Mouse (Mus musculus) G1E (cell line): ENCODE results near the gene Nlrc5. TPM values are rescaled to one million over a fixed set of nuclear protein-coding genes. Genes with fewer than 3 reads are reported as not detected.

Source experiments
- ATAC-seq: 2 replicates; pipeline ENCODE4 v1.8.0; 2016; ENCODE audit warnings: mild to moderate bottlenecking; ENCODE audit not compliant: insufficient number of reproducible peaks, poor library complexity, low FRiP score, severe bottlenecking; ENCODE audit errors: extremely low read depth
- DNase-seq: peaks from one replicate; pipeline ENCODE4 v3.0.0; 2012; ENCODE audit warnings: low spot score
- H3K27me3 ChIP-seq: 2 replicates; pipeline ENCODE4 v1.6.1; 2012; ENCODE audit warnings: mild to moderate bottlenecking, low read length, inconsistent platforms; ENCODE audit not compliant: insufficient read depth
- H3K36me3 ChIP-seq: replicated peaks from 2 replicates; pipeline ENCODE3; 2012; ENCODE audit warnings: mild to moderate bottlenecking, inconsistent platforms
- H3K4me1 ChIP-seq: 2 replicates; pipeline ENCODE4 v1.6.1; 2012; ENCODE audit warnings: low read depth, low read length, inconsistent platforms, mixed read lengths; ENCODE audit not compliant: insufficient read depth
- H3K4me3 ChIP-seq: 2 replicates; pipeline ENCODE4 v1.5.1; 2012; ENCODE audit warnings: low read depth, mild to moderate bottlenecking, inconsistent platforms, low read length, moderate library complexity, mixed read lengths
- H3K9me3 ChIP-seq: replicated peaks from 2 replicates; pipeline ENCODE4 v1.6.1; 2012; ENCODE audit warnings: inconsistent platforms
- CTCF ChIP-seq: IDR thresholded peaks from 2 replicates; pipeline ENCODE4 v1.5.1; 2012; ENCODE audit warnings: low read depth, low read length, inconsistent platforms, mixed read lengths
- GATA1 ChIP-seq: IDR thresholded peaks from 2 replicates; pipeline ENCODE4 v1.6.1; 2012; ENCODE audit warnings: borderline replicate concordance, low read length, inconsistent platforms, mixed read lengths
- GATA2 ChIP-seq: IDR thresholded peaks from 2 replicates; pipeline ENCODE4 v1.6.1; 2012; ENCODE audit warnings: low read depth, low read length, inconsistent platforms, borderline replicate concordance
- POLR2AphosphoS5 ChIP-seq: IDR thresholded peaks from 2 replicates; pipeline ENCODE4 v1.6.1; 2012; ENCODE audit warnings: low read depth, low read length, inconsistent platforms; ENCODE audit not compliant: insufficient replicate concordance
- TAL1 ChIP-seq: conservative IDR thresholded peaks from 2 replicates; pipeline ENCODE4 v1.6.1; 2012; ENCODE audit warnings: low read depth, low read length, inconsistent platforms, mixed read lengths
- polyA plus RNA-seq: library from polyadenylated mRNA; stranded (reverse); fragments of >175 nt; gene quantifications from 2 replicates; pipeline ENCODE4 v1.2.3, GENCODE M21; 2012
- total RNA-seq, 2 experiments: library from RNA; stranded (forward) in 1 of 2; stranded (reverse) in 1 of 2; fragments of 200-1000 nt in 1 of 2; fragments of >200 nt in 1 of 2; fragmentation: Nextera tagmentation in 1 of 2; gene quantifications; 2 replicates each; pipeline ENCODE4 v1.2.3; 2014 to 2017

Gene Nlrc5
- total and polyA plus RNA-seq, 3 experiments: 0.02 to 1.2 TPM; not detected in 1

DNA sequence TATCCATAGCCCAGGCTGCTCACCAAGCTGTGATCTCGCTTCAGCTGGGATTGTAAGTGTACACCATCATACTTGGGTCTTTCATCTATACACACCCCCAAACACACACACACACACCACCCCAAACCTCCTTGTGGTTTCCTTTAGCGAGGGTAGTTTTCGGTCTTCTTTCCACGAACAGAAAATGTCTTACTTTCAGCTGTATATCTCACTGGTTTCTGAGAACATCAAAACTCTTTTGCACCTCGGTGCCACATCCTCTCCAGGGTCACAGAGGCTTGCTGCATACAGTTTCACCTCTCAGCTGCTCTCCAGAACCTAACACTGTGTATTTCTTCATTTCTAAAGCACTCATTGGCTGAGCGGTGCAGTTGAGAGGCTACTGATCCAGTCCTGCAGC lies 20.6 kb upstream of the Nlrc5 start:
- Histone ChIP-seq H3K4me1 (peaks cover 9% of the 10 kb centered on the region), H3K9me3 (no peaks in the 10 kb centered on the region), H3K36me3 (no peaks in the 10 kb centered on the region), H3K4me3 (no peak overlapping the region), H3K27me3 (peaks cover 35% of the 10 kb centered on the region)
- TF ChIP-seq GATA1: no peak
- TF ChIP-seq TAL1: no peak
- TF ChIP-seq POLR2AphosphoS5: no peak
- no peak for TF ChIP-seq CTCF
- no peak for TF ChIP-seq GATA2
- ATAC-seq: no peak
- DNase-seq: no peak

DNA sequence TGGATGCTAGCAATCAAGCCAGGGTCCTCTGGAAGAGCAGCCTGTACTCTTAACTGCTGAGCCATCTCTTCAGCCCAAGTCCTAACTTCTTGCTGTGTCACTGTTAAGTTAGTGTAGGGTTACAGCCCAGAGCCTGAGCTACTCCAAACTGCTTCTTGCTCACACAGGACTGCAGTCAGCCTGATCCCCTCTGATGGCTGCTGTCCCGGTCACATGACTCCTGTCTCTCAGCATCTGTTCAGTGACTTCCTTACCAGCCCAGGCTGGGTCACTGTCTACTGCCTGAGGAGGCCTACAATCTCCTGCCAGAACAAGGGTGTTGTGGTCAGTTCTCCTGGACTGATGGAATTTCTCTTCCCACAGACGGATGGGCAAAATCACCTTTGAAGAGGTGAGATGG lies 18.9 kb upstream of the Nlrc5 start:
- Histone ChIP-seq H3K4me3 (no peak overlapping the region), H3K4me1 (no peaks in the 10 kb centered on the region), H3K36me3 (no peaks in the 10 kb centered on the region), H3K27me3 (peaks cover 33% of the 10 kb centered on the region), H3K9me3 (no peaks in the 10 kb centered on the region)
- ATAC-seq (peak; percentile 87), DNase-seq (no peak)
- TF ChIP-seq TAL1: no peak
- no peak for TF ChIP-seq CTCF
- no peak for TF ChIP-seq GATA1
- TF ChIP-seq GATA2: no peak
- TF ChIP-seq POLR2AphosphoS5: no peak

DNA sequence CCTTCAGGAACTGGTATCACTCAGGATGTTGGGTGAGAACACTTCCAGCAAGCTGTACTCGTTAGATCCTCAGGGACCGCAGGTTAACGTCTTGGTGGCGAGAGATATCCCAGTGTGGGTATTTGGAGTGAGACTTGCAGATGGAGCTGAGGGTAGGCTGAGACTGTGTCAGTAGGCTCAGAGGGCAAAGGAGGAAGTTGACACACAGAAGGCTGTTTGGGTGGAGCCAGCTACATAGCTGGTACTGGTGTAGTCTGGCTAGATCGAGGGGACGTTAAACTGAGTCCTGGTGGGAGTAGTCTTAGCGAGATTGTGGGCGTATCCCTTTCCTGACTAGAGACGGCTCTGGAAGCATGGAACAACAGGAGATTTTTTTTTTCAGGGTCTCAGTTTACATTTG lies 16.1 kb upstream of the Nlrc5 start:
- TF ChIP-seq POLR2AphosphoS5 (no peak), CTCF (no peak), GATA1 (no peak), TAL1 (no peak), GATA2 (no peak)
- H3K36me3 ChIP-seq: no peaks in the 10 kb centered on the region
- ATAC-seq: peak; percentile 56
- DNase-seq: no peak
- H3K9me3 ChIP-seq: no peaks in the 10 kb centered on the region
- H3K27me3 ChIP-seq: peaks cover 20% of the 10 kb centered on the region
- no peaks in the 10 kb centered on the region for H3K4me1 ChIP-seq
- no peak overlapping the region for H3K4me3 ChIP-seq

DNA sequence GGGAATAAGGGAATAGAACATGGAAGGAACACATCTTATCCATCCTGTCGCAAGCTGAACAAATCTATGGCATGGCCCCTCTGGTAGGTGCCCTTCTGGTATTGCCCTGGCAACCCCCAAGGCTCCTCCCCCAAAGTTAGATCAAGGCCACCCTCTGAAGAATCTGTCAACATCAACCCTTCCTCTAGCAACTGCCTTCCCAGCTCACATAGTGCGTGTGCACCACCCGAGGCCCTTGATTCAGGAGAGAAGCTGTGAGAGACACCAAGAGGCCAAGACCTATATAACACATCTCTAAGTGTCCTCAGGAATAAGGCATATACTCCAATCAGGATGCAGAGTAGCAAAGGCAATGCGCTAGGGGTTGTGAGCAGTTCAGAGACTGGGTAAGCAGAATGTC lies 11.9 kb upstream of the Nlrc5 start:
- Histone ChIP-seq H3K27me3 (peaks cover 10% of the 10 kb centered on the region; the same call in 1 of the 2 replicates), H3K4me3 (no peak overlapping the region), H3K9me3 (no peaks in the 10 kb centered on the region), H3K4me1 (no peaks in the 10 kb centered on the region), H3K36me3 (no peaks in the 10 kb centered on the region)
- ATAC-seq (no peak), DNase-seq (no peak)
- no peak for TF ChIP-seq GATA1
- no peak for TF ChIP-seq CTCF

DNA sequence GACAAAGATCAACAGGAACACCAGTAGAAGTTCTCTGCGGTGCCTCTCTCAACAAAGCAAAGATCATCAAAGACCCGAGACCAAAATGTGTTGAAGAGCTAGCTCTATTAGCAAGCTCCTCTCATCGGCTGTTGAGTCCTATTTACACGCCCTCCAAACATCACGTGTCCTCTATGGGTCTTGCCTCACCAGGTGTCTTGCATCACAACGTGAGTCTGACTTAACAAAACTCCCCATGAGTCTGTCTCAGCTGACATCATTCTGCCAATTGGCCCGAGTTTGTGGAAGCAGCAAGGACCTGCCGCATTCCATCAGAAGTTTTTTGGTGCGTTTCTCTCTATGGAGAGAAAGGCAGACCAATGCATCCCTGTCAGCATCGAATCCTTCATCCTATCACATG lies 6.2 kb upstream of the Nlrc5 start:
- Histone ChIP-seq H3K27me3 (peaks cover 33% of the 10 kb centered on the region), H3K36me3 (no peaks in the 10 kb centered on the region), H3K4me1 (no peaks in the 10 kb centered on the region), H3K9me3 (no peaks in the 10 kb centered on the region), H3K4me3 (no peak overlapping the region)
- no peak for ATAC-seq
- TF ChIP-seq GATA2: no peak
- TF ChIP-seq POLR2AphosphoS5: no peak
- no peak for TF ChIP-seq TAL1
- TF ChIP-seq GATA1: no peak
- TF ChIP-seq CTCF: no peak
- no peak for DNase-seq

DNA sequence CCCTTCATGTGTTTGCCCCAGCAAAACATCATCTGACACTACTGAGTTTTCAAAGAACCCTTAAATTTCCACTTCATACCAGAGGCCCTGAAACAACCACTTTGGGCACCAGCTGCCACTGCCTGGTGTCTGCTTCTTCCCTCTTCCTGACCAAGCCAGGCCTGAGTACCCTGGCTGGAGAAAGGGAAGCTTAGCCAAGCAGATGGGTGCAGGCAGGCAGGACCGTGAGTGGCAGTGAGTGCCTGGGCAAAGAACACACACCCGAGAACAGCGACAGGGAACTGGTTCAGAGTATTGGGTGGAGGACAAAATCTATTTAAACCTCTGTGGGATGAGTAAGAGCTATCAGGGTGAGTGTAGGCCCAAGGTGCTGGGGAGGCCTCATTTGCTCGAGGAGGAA lies 5.7 kb upstream of the Nlrc5 start:
- no peak for ATAC-seq

More for the DNA sequence above, 5.7 kb upstream of the Nlrc5 start:
- Histone ChIP-seq H3K4me3 (no peak overlapping the region), H3K36me3 (no peaks in the 10 kb centered on the region), H3K27me3 (peaks cover 33% of the 10 kb centered on the region), H3K4me1 (no peaks in the 10 kb centered on the region), H3K9me3 (no peaks in the 10 kb centered on the region)
- TF ChIP-seq TAL1 (no peak), GATA2 (no peak), POLR2AphosphoS5 (no peak), CTCF (no peak), GATA1 (no peak)
- DNase-seq: no peak
